In genomic region chr12:81894311-81894710, GRCm38 (mm10) we compare ENCODE assay signal across 7 mouse cellular contexts.
"Had no signal": no experiment of that assay in that cellular context is flagged by ENCODE, and none has a peak within 500 bp of the region (broad histone marks: within the 10 kb centered on the region; RNA-seq: fewer than 3 reads in every experiment).

No protein-coding gene starts in this region.

- DNase-seq: kidney, adult 2 months; kidney, postnatal 14 days; lung, adult 2 months; lung, postnatal 36 days; spleen, adult 18-20 months; thymus, adult 2 months; thymus, postnatal 25 days had no signal
